Mouse (Mus musculus) urinary bladder, postnatal 36 days (tissue): Measurements from ENCODE around the gene Rgs6.

ENCODE experiments used
- DNase-seq, 2 experiments: peaks; one replicate each; pipeline ENCODE4 v3.0.0; 2022; ENCODE audit warnings: low spot score in 2 of 2, mixed read lengths in 1 of 2

Rgs6 gene

GRCm38 (mm10) chr12:83201674-83202073 is 613.6 kb downstream of the Rgs6 start:
- no peak for DNase-seq

DNA sequence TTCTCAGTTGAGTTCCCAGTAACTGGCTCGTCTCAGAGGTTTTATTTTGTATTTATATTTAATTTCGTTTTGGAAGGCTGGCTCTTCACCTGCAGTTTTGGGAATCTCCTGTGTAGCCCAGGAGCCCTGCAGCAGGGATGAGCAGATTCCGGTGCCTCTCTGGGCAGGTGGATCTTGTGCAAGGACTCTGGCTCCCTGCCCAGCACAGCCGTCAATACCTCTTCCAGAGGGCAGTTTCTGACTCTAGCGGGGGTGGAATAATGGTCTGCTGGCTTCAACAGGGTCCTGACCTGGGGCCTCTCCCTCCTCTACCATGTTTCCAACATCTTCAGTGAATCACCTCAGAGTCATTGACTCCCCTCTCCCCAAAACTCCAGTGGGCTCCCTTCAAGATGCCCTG is 616.3 kb downstream of the Rgs6 start:
- DNase-seq: no peak

- no peak for DNase-seq
These were observed 618.8 kb downstream of the Rgs6 start for GRCm38 (mm10) chr12:83206866-83207265.

- DNase-seq: no peak
These were observed 619.4 kb downstream of the Rgs6 start for GRCm38 (mm10) chr12:83207481-83207880.

GRCm38 (mm10) chr12:83208011-83208410 is 619.9 kb downstream of the Rgs6 start:
- DNase-seq: no peak

GRCm38 (mm10) chr12:83208841-83209240 is 620.7 kb downstream of the Rgs6 start:
- DNase-seq: no peak

- no peak for DNase-seq
These were observed 621.4 kb downstream of the Rgs6 start for GRCm38 (mm10) chr12:83209461-83209860.

DNA sequence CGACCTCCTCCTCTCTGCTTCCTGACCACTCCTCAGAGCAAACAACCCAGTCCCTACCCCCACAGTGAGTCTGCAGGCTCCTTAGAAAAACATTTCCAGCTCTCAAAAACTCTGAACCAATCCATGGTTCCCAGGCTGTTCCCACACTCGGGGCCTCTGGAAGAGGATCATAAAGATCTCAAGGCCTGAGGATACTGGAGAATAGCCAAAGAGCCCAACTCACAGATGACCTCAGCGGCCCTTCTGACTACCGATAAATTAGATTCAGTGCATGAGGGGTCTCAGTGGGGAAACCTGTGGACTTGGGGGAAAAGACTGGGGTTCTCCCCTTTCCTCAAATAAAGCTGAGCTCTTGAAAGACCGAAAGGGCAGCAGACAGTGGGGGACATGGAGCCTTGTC is 622.2 kb downstream of the Rgs6 start:
- no peak for DNase-seq

GRCm38 (mm10) chr12:83210735-83211134 is 622.6 kb downstream of the Rgs6 start:
- DNase-seq: no peak

DNA sequence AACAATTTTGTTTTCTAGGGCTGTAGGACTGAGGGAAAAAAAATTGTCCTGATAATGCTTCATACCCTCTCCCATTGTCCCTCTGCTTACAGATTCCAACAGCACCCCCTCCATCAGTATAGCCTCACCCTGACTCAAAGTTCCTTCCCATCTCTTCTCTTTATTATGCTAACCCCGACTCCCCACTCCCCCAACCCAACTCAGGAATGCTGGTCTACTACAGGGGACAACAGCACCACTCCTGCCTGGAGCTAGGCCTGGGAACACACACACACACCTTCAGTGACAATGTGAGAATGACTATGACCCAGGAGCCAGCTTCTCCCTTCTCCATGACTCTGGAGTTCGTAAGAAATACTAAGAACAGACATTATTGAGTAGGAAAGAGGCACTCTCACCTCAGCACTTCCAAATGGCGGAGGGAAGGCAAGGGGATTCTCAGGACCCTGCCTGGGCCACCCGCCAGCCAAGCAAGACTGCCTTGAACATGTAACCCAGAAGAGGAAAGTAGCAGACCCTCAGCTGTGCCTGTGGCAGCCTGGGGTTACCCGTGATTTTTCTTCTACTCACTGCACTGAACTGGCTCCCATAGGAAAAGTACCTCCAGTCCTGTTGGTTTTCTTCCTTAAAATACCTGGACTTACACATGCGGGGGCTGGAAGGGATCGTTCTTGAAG is 623.2 kb downstream of the Rgs6 start:
- no peak for DNase-seq
